Mouse (Mus musculus) lung, adult 2 months (tissue): ENCODE data around the gene Chsy1.

Source experiments
- CTCF ChIP-seq: fragments of 200-500 bp; IDR thresholded peaks from 2 replicates; pipeline ENCODE4 v1.5.1; 2011; ENCODE audit warnings: mild to moderate bottlenecking, low read length, control low read depth; ENCODE audit not compliant: insufficient read depth
- POLR2A ChIP-seq: fragments of 200-500 bp; IDR thresholded peaks from 2 replicates; pipeline ENCODE4 v1.6.1; 2011; ENCODE audit warnings: low read depth, mild to moderate bottlenecking, control low read depth, low read length, borderline replicate concordance; ENCODE audit errors: extremely low read depth

- no peak for TF ChIP-seq CTCF
- TF ChIP-seq POLR2A, result no peak
Measured at GRCm38 (mm10) chr7:66199391-66199831, 90.1 kb downstream of the Chsy1 start.
